Mouse (Mus musculus): ENCODE results near the gene Snrnp200.
"Not testable (repeated sequence)": the region's sequence is repeated elsewhere in the genome, so short reads cannot be mapped to it uniquely, and the experiment has no call there.

Gene Snrnp200

GRCm38 (mm10) chr2:127207547-127208451 is at the start of gene Snrnp200, which contains the start of gene 1810024B03Rik:
Snrnp200 (plus strand) TSS chr2:127208386.
1810024B03Rik (minus strand) TSS chr2:127208280.
- DNase-seq: peak; percentile 95 to 96

- DNase-seq: no peak
These were observed 42.5 kb upstream of the Snrnp200 start for GRCm38 (mm10) chr2:127165675-127166074.

- DNase-seq: peak in 1 of 2 experiments; percentile 24
These were observed 41.9 kb upstream of the Snrnp200 start for GRCm38 (mm10) chr2:127166261-127166660.

- DNase-seq: peak; percentile 83 to 90
These were observed 25.4 kb upstream of the Snrnp200 start for GRCm38 (mm10) chr2:127182598-127183381.

- no peak for DNase-seq
These were observed 18.6 kb upstream of the Snrnp200 start for GRCm38 (mm10) chr2:127189574-127189973.

GRCm38 (mm10) chr2:127204932-127205331 is 3.3 kb upstream of the Snrnp200 start:
- DNase-seq: peak; percentile 31 to 53

- not testable (repeated sequence) for DNase-seq
These were observed 2.2 kb upstream of the Snrnp200 start for GRCm38 (mm10) chr2:127205936-127206335.

- no peak for DNase-seq
These were observed 1.3 kb upstream of the Snrnp200 start for GRCm38 (mm10) chr2:127206916-127207315.

GRCm38 (mm10) chr2:127208452-127208769 is 225 bp downstream of the Snrnp200 start:
- no peak for DNase-seq

GRCm38 (mm10) chr2:127210701-127211100 is 2.5 kb downstream of the Snrnp200 start:
- no peak for DNase-seq

GRCm38 (mm10) chr2:127217746-127218145 is 9.6 kb downstream of the Snrnp200 start:
- DNase-seq: no peak

GRCm38 (mm10) chr2:127225261-127225660 is 17.1 kb downstream of the Snrnp200 start:
- no peak for DNase-seq

- peak in 1 of 2 experiments; percentile 5 for DNase-seq
These were observed 29.9 kb downstream of the Snrnp200 start for GRCm38 (mm10) chr2:127237897-127238610.

- DNase-seq: no peak
These were observed 31.9 kb downstream of the Snrnp200 start for GRCm38 (mm10) chr2:127240065-127240464.

GRCm38 (mm10) chr2:127247592-127248333 is 39.6 kb downstream of the Snrnp200 start, which contains the start of the genes Ciao1 and Tmem127:
Ciao1 (minus strand) TSS chr2:127247816.
Tmem127 (plus strand) TSS chr2:127247908.
- peak; percentile 98 to 99 for DNase-seq

- DNase-seq: peak in 1 of 2 experiments; percentile 29
These were observed 40.3 kb downstream of the Snrnp200 start for GRCm38 (mm10) chr2:127248334-127249004.

GRCm38 (mm10) chr2:127250291-127251008 is 42.3 kb downstream of the Snrnp200 start:
- no peak for DNase-seq

GRCm38 (mm10) chr2:127251457-127251856 is 43.3 kb downstream of the Snrnp200 start:
- no peak for DNase-seq

GRCm38 (mm10) chr2:127251880-127252527 is 43.8 kb downstream of the Snrnp200 start:
- no peak for DNase-seq

- no peak for DNase-seq
These were observed 44.6 kb downstream of the Snrnp200 start for GRCm38 (mm10) chr2:127252787-127253186.
